Mouse (Mus musculus): Measurements from ENCODE around the gene Etnk1. TPM values are rescaled to one million over a fixed set of nuclear protein-coding genes. Genes with fewer than 3 reads are reported as not detected.

Gene Etnk1
- polyA plus RNA-seq, 1 experiment: 0.36 TPM

DNA sequence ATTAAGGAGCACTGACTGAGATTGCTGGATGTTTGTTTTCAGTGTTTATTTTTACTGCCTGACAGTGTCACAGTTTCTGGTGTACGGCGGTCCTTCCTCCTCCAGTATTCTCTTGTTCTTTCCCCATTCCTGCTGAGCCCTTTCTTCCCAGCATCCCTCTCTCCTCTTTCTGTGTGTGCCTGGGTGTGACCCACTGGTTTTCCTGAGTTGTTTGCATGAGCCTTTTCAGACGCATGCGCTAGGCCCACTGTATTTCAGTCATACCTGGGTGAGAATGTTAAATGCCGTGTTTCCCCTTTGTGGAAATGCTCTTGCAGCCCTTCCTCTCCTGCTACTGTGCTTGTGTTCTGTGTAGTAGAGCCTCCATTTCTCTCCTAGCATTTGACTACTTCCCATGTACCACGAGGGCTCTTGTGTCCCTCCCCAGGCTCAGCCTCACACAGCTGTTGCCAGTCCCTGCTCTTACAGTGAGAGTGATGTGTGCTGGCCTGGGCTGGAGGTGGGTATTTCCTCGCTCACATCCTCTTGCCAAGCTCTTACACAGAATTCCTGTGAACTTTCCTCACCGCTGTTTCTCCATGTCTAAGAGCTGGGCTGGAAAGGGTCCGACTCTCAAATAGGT lies 24.6 kb downstream of the Etnk1 start:
- TF ChIP-seq TAL1 (IDR thresholded peaks at IDR 0.05; ENCODE audit: low read length) (no peak), GATA1 (IDR thresholded peaks at IDR 0.05; ENCODE audit: low read length) (no peak)
- Histone ChIP-seq H3K4me1 (ENCODE audit: control insufficient read depth) (no peaks in the 10 kb centered on the region), H3K27me3 (ENCODE audit: control insufficient read depth) (no peaks in the 10 kb centered on the region), H3K9me3 (ENCODE audit: control insufficient read depth, low read length) (no peaks in the 10 kb centered on the region), H3K36me3 (ENCODE audit: control insufficient read depth) (peaks cover 54% of the 10 kb centered on the region), H3K4me3 (replicated peaks) (no peak overlapping the region)

DNA sequence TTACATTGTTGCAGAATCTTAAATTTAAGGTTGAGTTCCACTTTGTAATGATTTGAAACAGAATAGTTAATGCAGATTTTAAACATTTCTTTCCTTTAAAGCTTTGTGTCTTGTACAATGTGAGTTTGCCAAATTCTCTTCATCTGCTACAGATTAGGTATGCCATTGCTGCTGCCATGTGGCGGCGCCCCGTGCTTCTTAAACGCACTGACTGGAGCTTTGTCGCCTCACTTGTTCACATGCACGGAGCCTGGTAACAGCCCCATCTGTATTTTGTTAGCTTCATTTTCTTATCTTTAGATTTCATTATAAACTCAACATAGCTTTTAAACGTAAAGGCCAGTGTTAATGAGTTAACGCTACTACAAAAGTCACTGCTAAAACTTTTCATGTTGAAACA lies 25.7 kb downstream of the Etnk1 start:
- Histone ChIP-seq H3K27me3 (ENCODE audit: control insufficient read depth) (no peaks in the 10 kb centered on the region), H3K4me1 (ENCODE audit: control insufficient read depth) (no peaks in the 10 kb centered on the region), H3K4me3 (replicated peaks) (no peak overlapping the region), H3K9me3 (ENCODE audit: control insufficient read depth, low read length) (no peaks in the 10 kb centered on the region), H3K36me3 (ENCODE audit: control insufficient read depth) (peaks cover 60% of the 10 kb centered on the region)
- no peak for TF ChIP-seq GATA1 (IDR thresholded peaks at IDR 0.05; ENCODE audit: low read length)
- no peak for TF ChIP-seq TAL1 (IDR thresholded peaks at IDR 0.05; ENCODE audit: low read length)

DNA sequence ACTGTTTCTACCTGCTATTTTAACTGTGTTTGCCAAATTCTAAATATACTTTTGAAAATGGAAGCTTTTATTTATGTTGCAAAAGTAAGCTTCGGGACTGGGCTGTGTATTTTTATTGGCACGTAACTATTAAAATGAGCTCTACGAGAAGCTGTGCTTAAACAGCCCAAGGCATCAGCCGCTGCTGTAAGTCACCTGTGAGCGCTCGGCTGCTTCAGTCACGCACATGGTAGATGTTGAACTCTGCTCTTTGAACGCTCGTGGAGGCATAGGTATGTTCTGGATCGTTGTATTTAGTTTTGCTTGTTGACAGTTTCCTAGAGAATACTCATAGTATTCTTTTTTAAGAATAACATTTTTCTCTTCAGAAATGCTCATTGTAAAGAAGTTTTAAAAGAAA lies 26.1 kb downstream of the Etnk1 start:
- Histone ChIP-seq H3K9me3 (ENCODE audit: control insufficient read depth, low read length) (no peaks in the 10 kb centered on the region), H3K4me1 (ENCODE audit: control insufficient read depth) (no peaks in the 10 kb centered on the region), H3K36me3 (ENCODE audit: control insufficient read depth) (peaks cover 62% of the 10 kb centered on the region), H3K4me3 (replicated peaks) (no peak overlapping the region), H3K27me3 (ENCODE audit: control insufficient read depth) (no peaks in the 10 kb centered on the region)
- TF ChIP-seq TAL1 (IDR thresholded peaks at IDR 0.05; ENCODE audit: low read length): no peak
- TF ChIP-seq GATA1 (IDR thresholded peaks at IDR 0.05; ENCODE audit: low read length): no peak

DNA sequence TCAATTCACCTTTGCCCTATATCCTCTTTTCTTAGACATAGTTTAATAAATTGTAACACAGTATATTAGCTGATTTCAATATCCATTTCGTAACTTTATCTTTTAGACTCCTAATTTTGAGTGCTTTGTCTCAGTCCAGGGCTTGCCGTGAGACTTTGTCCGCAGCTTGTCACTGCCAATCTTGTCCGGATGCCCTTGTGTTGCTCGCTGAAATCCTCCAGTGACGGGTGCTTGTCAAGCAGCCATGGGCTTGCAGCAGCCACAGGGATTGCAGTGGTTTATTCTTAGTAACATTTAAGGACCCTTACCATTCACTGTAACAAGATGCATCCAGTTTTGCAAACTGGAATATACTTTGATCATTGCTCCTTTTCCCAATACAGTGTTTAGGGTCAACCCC lies 26.6 kb downstream of the Etnk1 start:
- Histone ChIP-seq H3K27me3 (ENCODE audit: control insufficient read depth) (no peaks in the 10 kb centered on the region), H3K9me3 (ENCODE audit: control insufficient read depth, low read length) (no peaks in the 10 kb centered on the region), H3K36me3 (ENCODE audit: control insufficient read depth) (peaks cover 64% of the 10 kb centered on the region), H3K4me3 (replicated peaks) (no peak overlapping the region), H3K4me1 (ENCODE audit: control insufficient read depth) (no peaks in the 10 kb centered on the region)
- no peak for TF ChIP-seq TAL1 (IDR thresholded peaks at IDR 0.05; ENCODE audit: low read length)
- no peak for TF ChIP-seq GATA1 (IDR thresholded peaks at IDR 0.05; ENCODE audit: low read length)

DNA sequence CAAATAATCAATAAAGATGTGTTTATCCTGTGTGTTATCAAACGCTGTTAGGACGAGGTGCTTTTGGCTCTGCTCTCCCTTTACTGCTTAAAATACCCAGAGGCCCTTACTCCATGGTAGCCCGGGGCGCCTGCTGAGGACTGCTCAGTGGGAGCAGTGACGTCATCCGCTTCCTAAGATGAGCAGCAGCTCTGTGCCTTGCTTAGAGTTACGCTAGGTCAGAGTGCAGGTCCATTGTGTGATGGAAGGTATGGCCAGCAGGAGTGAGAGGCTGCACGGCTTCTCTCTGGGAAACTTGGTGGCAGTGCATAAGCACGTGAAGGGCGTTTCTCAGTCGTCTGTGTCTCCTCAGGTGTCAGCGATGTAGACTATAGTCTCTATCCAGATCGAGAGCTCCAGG lies 30.0 kb downstream of the Etnk1 start:
- Histone ChIP-seq H3K4me3 (replicated peaks) (no peak overlapping the region), H3K27me3 (ENCODE audit: control insufficient read depth) (no peaks in the 10 kb centered on the region), H3K4me1 (ENCODE audit: control insufficient read depth) (no peaks in the 10 kb centered on the region), H3K36me3 (ENCODE audit: control insufficient read depth) (peaks cover 67% of the 10 kb centered on the region), H3K9me3 (ENCODE audit: control insufficient read depth, low read length) (no peaks in the 10 kb centered on the region)
- TF ChIP-seq GATA1 (IDR thresholded peaks at IDR 0.05; ENCODE audit: low read length) (no peak), TAL1 (IDR thresholded peaks at IDR 0.05; ENCODE audit: low read length) (no peak)

DNA sequence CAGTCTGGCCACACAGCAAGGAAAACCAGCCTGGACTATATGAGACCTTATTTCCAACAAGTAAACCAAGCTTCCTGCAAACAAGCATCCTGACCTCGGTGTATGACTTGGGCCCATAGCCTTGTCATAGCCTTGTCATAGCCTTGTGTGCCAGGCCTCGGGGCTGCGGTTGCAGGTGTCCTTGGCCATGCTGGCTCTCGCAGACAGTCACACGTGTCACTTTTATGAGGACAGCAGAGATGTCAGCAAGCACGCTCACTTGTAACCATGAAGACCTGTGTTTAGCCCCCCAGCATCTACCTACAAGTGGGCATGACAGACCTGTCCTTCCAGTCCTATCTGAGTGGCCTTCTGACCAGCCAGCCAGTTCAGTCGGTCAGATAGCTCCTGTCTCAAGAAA lies 31.4 kb downstream of the Etnk1 start:
- TF ChIP-seq TAL1 (IDR thresholded peaks at IDR 0.05; ENCODE audit: low read length) (no peak), GATA1 (IDR thresholded peaks at IDR 0.05; ENCODE audit: low read length) (no peak)
- no peaks in the 10 kb centered on the region for H3K9me3 ChIP-seq (ENCODE audit: control insufficient read depth, low read length)
- no peaks in the 10 kb centered on the region for H3K4me1 ChIP-seq (ENCODE audit: control insufficient read depth)
- H3K4me3 ChIP-seq (replicated peaks): no peak overlapping the region
- no peaks in the 10 kb centered on the region for H3K27me3 ChIP-seq (ENCODE audit: control insufficient read depth)
- H3K36me3 ChIP-seq (ENCODE audit: control insufficient read depth): peaks cover 74% of the 10 kb centered on the region

DNA sequence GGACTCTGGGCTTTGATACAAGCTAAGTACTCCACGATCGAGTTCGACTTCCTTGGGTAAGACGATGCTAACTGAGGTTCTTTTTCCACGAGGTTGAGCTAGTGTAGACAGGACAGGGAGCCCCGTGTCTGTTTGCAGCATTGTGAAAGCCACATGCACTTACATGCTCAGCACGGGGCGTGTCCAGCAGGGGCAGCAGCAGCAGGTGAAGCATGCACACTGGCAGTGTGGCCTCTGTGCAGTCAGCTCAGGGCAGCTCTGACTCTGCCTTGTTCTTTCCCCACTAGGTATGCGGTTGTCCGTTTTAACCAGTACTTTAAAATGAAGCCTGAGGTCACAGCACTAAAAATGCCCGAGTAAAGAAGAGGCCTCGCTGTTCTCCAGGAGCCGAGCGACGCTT lies 36.1 kb downstream of the Etnk1 start:
- peaks cover 70% of the 10 kb centered on the region for H3K36me3 ChIP-seq (ENCODE audit: control insufficient read depth)
- no peak overlapping the region for H3K4me3 ChIP-seq (replicated peaks)
- no peaks in the 10 kb centered on the region for H3K4me1 ChIP-seq (ENCODE audit: control insufficient read depth)
- H3K27me3 ChIP-seq (ENCODE audit: control insufficient read depth): no peaks in the 10 kb centered on the region
- H3K9me3 ChIP-seq (ENCODE audit: control insufficient read depth, low read length): no peaks in the 10 kb centered on the region
- TF ChIP-seq TAL1 (IDR thresholded peaks at IDR 0.05; ENCODE audit: low read length): no peak
- TF ChIP-seq GATA1 (IDR thresholded peaks at IDR 0.05; ENCODE audit: low read length): no peak

DNA sequence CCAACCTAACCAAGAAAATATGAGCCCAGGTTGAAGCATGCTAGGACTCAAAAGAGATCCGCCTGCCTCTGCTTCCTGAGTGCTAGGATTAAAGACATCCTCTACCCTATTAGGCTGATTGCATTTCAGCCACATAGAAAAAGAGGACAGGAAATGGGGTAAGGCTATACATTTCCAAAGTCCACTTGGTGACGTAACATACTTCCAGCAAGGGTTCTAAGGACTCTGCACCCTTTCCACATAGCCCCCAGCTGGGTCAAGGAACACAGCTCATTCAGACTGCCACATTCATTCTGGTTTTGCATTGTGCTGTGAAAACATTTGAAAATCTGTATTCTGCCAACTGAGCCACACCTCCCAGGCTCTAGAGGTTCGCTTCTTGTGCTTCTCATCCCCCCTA lies 41.9 kb downstream of the Etnk1 start:
- Histone ChIP-seq H3K27me3 (ENCODE audit: control insufficient read depth) (no peaks in the 10 kb centered on the region), H3K4me3 (replicated peaks) (no peak overlapping the region), H3K4me1 (ENCODE audit: control insufficient read depth) (no peaks in the 10 kb centered on the region), H3K36me3 (ENCODE audit: control insufficient read depth) (peaks cover 28% of the 10 kb centered on the region), H3K9me3 (ENCODE audit: control insufficient read depth, low read length) (peaks cover 18% of the 10 kb centered on the region)
- TF ChIP-seq GATA1 (IDR thresholded peaks at IDR 0.05; ENCODE audit: low read length) (no peak), TAL1 (IDR thresholded peaks at IDR 0.05; ENCODE audit: low read length) (no peak)

DNA sequence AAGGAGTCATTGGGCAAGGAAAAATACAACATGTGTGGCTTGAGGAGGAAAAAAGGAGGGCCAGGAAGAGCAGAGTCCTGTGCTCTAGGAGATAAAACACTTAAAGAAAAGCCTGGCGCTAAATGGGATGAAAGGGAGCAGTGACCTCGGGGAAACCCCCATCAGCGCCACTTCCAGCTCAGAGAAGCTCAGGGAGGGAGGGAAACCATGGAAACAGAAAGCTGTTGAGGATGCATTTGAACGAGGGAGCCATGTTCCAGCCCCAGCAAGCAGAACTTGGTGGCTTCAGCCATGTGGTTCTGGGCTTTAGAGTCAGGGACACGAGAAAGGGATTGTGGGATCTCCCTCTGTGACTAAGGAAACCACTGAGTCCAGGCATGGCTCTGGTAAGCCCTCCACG lies 45.7 kb downstream of the Etnk1 start:
- no peaks in the 10 kb centered on the region for H3K4me1 ChIP-seq (ENCODE audit: control insufficient read depth)
- H3K36me3 ChIP-seq (ENCODE audit: control insufficient read depth): peaks cover 5% of the 10 kb centered on the region
- TF ChIP-seq TAL1 (IDR thresholded peaks at IDR 0.05; ENCODE audit: low read length): no peak
- TF ChIP-seq GATA1 (IDR thresholded peaks at IDR 0.05; ENCODE audit: low read length): no peak
- no peak overlapping the region for H3K4me3 ChIP-seq (replicated peaks)
- H3K27me3 ChIP-seq (ENCODE audit: control insufficient read depth): no peaks in the 10 kb centered on the region
- H3K9me3 ChIP-seq (ENCODE audit: control insufficient read depth, low read length): peaks cover 26% of the 10 kb centered on the region

DNA sequence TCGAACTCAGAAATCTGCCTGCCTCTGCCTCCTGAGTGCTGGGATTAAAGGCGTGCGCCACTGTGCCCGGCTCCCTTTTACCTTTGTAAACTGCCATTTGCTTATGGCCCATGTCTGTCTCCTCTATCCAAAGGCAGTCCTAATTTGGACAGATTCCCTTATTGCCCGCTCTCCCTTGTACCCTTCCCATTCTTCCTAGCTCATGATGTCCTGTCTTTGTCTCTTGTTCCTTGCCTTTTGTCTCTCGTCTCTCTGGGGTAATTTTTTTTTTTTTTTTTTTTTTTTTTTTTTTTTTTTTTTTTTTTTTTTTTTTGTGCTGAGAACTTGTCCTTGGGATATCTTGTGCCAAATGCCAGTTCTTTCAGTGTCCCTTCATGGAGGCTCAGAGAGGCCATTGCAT lies 46.4 kb downstream of the Etnk1 start:
- peaks cover 26% of the 10 kb centered on the region for H3K9me3 ChIP-seq (ENCODE audit: control insufficient read depth, low read length)
- peaks cover 2% of the 10 kb centered on the region; the same call in 1 of the 2 replicates for H3K36me3 ChIP-seq (ENCODE audit: control insufficient read depth)
- H3K4me3 ChIP-seq (replicated peaks): no peak overlapping the region
- no peaks in the 10 kb centered on the region for H3K27me3 ChIP-seq (ENCODE audit: control insufficient read depth)
- H3K4me1 ChIP-seq (ENCODE audit: control insufficient read depth): no peaks in the 10 kb centered on the region
- no peak for TF ChIP-seq TAL1 (IDR thresholded peaks at IDR 0.05; ENCODE audit: low read length)
- TF ChIP-seq GATA1 (IDR thresholded peaks at IDR 0.05; ENCODE audit: low read length): no peak

Measured in erythroblast, embryonic 14.5 days (primary cell).